Mouse (Mus musculus) stomach, postnatal 0 days (tissue): Measurements from ENCODE around the gene Becn1.

Source experiments
- CTCF ChIP-seq: IDR thresholded peaks from 2 replicates; pipeline ENCODE4 v1.5.1; 2016; ENCODE audit warnings: antibody characterized with exemption, low read depth, mild to moderate bottlenecking, moderate library complexity
- EP300 ChIP-seq: optimal IDR thresholded peaks from 2 replicates; pipeline ENCODE3; 2016; ENCODE audit warnings: antibody characterized with exemption

DNA sequence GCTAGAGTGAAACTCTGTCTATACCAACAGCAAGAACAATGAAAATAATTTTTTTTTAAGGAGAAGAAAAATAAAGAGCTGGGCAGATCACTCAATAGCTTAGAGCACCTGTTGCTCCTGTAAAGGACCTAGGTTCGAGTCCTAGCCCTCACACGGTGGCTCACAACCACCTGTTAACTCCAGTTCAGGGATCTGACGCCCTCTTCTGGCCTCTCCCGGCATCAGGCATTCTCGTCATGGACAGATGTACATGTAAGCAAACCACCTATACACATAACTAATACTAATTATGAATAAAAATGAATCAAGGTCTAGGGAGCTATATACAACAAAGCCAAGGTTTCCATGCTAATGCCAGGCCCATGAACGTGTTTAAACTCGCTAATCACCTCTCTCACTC lies 1.2 kb downstream of the Becn1 start:
- peak; percentile 56 for TF ChIP-seq CTCF
- no peak for TF ChIP-seq EP300
